Mouse (Mus musculus): ENCODE data around the gene Rbm15b. TPM values are rescaled to one million over a fixed set of nuclear protein-coding genes. Genes with fewer than 3 reads are reported as not detected.

Rbm15b gene
- total RNA-seq (2021): 27.5 and 29.8 TPM in 2 replicates
- long read RNA-seq, experiment 1, full-length matches to known transcripts: 21 of 21 reads
- long read RNA-seq, experiment 1, partial matches to known transcripts: 0 of 21 reads
- long read RNA-seq, experiment 1, other reads (novel, unspliced or antisense): 0 of 21 reads
- long read RNA-seq, experiment 2, full-length matches to known transcripts: 26 of 26 reads
- long read RNA-seq, experiment 2, partial matches to known transcripts: 0 of 26 reads
- long read RNA-seq, experiment 2, other reads (novel, unspliced or antisense): 0 of 26 reads

GRCm38 (mm10) chr9:106886828-106887702 is at the start of gene Rbm15b:
Gene Rbm15b (minus strand): TSS chr9:106887428.
- DNase-seq: peak; percentile 99

- no peak for DNase-seq
Measured at GRCm38 (mm10) chr9:106934998-106935397, 47.8 kb upstream of the Rbm15b start.

- DNase-seq: no peak
Measured at GRCm38 (mm10) chr9:106914878-106915277, 27.6 kb upstream of the Rbm15b start.

GRCm38 (mm10) chr9:106913759-106914158 is 26.5 kb upstream of the Rbm15b start:
- no peak for DNase-seq

- no peak for DNase-seq
Measured at GRCm38 (mm10) chr9:106911624-106912023, 24.4 kb upstream of the Rbm15b start.

- no peak for DNase-seq
Measured at GRCm38 (mm10) chr9:106908715-106909114, 21.5 kb upstream of the Rbm15b start.

GRCm38 (mm10) chr9:106908174-106908573 is 20.9 kb upstream of the Rbm15b start:
- DNase-seq: no peak

- DNase-seq: no peak
Measured at GRCm38 (mm10) chr9:106906597-106906996, 19.4 kb upstream of the Rbm15b start.

GRCm38 (mm10) chr9:106903791-106904134 is 16.5 kb upstream of the Rbm15b start:
- DNase-seq: peak; percentile 71

GRCm38 (mm10) chr9:106903099-106903790 is 16.0 kb upstream of the Rbm15b start:
- DNase-seq: no peak

GRCm38 (mm10) chr9:106901596-106901995 is 14.4 kb upstream of the Rbm15b start:
- DNase-seq: no peak

- DNase-seq: peak; percentile 43
Measured at GRCm38 (mm10) chr9:106898901-106899300, 11.7 kb upstream of the Rbm15b start.

GRCm38 (mm10) chr9:106893327-106893726 is 6.1 kb upstream of the Rbm15b start:
- DNase-seq: no peak

- no peak for DNase-seq
Measured at GRCm38 (mm10) chr9:106892552-106892875, 5.3 kb upstream of the Rbm15b start.

- DNase-seq: peak; percentile 98
Measured at GRCm38 (mm10) chr9:106891829-106892551, 4.8 kb upstream of the Rbm15b start, which contains the start of gene Manf. Gene Manf (minus strand): TSS chr9:106891979.

GRCm38 (mm10) chr9:106891341-106891741 is 4.1 kb upstream of the Rbm15b start:
- DNase-seq: no peak

GRCm38 (mm10) chr9:106890496-106891240 is 3.4 kb upstream of the Rbm15b start:
- peak; percentile 82 for DNase-seq

- DNase-seq: no peak
Measured at GRCm38 (mm10) chr9:106889321-106889720, 2.1 kb upstream of the Rbm15b start.

- no peak for DNase-seq
Measured at GRCm38 (mm10) chr9:106888346-106888745, 1.1 kb upstream of the Rbm15b start.

- peak; percentile 71 for DNase-seq
Measured at GRCm38 (mm10) chr9:106885901-106886731, 1.1 kb downstream of the Rbm15b start.

Measured in adrenal gland, postnatal 14 days (tissue).